Mouse (Mus musculus): ENCODE results near the gene Nav1. TPM values are rescaled to one million over a fixed set of nuclear protein-coding genes. Genes with fewer than 3 reads are reported as not detected.

The Nav1 gene
- polyA plus RNA-seq, 1 experiment: 7.8 TPM

- Histone ChIP-seq H3K27ac (replicated peaks; ENCODE audit: low read depth, low read length) (no peak overlapping the region), H3K4me3 (ENCODE audit: insufficient read depth, low read depth, low read length) (no peak overlapping the region), H3K4me1 (ENCODE audit: control insufficient read depth, insufficient read depth, insufficient read length, low read length) (peaks cover 65% of the 10 kb centered on the region)
These were observed 92.0 kb downstream of the Nav1 start for GRCm38 (mm10) chr1:135514913-135515632.

GRCm38 (mm10) chr1:135514046-135514445, 93.0 kb downstream of the Nav1 start:
- Histone ChIP-seq H3K4me1 (ENCODE audit: control insufficient read depth, insufficient read depth, insufficient read length, low read length) (peaks cover 71% of the 10 kb centered on the region), H3K4me3 (ENCODE audit: insufficient read depth, low read depth, low read length) (no peak overlapping the region), H3K27ac (replicated peaks; ENCODE audit: low read depth, low read length) (peak overlapping the region; percentile 79)

- Histone ChIP-seq H3K4me1 (ENCODE audit: control insufficient read depth, insufficient read depth, insufficient read length, low read length) (peaks cover 77% of the 10 kb centered on the region), H3K27ac (replicated peaks; ENCODE audit: low read depth, low read length) (0 out of 2 replicates have a peak overlapping the region, but pooled peaks have one; percentile 45), H3K4me3 (ENCODE audit: insufficient read depth, low read depth, low read length) (no peak overlapping the region)
These were observed 93.6 kb downstream of the Nav1 start for GRCm38 (mm10) chr1:135513464-135513863.

GRCm38 (mm10) chr1:135510346-135510977, 96.6 kb downstream of the Nav1 start:
- Histone ChIP-seq H3K4me1 (ENCODE audit: control insufficient read depth, insufficient read depth, insufficient read length, low read length) (peaks cover 54% of the 10 kb centered on the region), H3K27ac (replicated peaks; ENCODE audit: low read depth, low read length) (no peak overlapping the region), H3K4me3 (ENCODE audit: insufficient read depth, low read depth, low read length) (peak overlapping the region; percentile 66)

- peak overlapping the region; percentile 66 for H3K4me3 ChIP-seq (ENCODE audit: insufficient read depth, low read depth, low read length)
- no peak overlapping the region for H3K27ac ChIP-seq (replicated peaks; ENCODE audit: low read depth, low read length)
- peaks cover 45% of the 10 kb centered on the region for H3K4me1 ChIP-seq (ENCODE audit: control insufficient read depth, insufficient read depth, insufficient read length, low read length)
These were observed 97.7 kb downstream of the Nav1 start for GRCm38 (mm10) chr1:135509145-135510084.

GRCm38 (mm10) chr1:135508349-135508634, 98.8 kb downstream of the Nav1 start:
- H3K4me3 ChIP-seq (ENCODE audit: insufficient read depth, low read depth, low read length): no peak overlapping the region
- peaks cover 34% of the 10 kb centered on the region for H3K4me1 ChIP-seq (ENCODE audit: control insufficient read depth, insufficient read depth, insufficient read length, low read length)
- no peak overlapping the region for H3K27ac ChIP-seq (replicated peaks; ENCODE audit: low read depth, low read length)

- Histone ChIP-seq H3K27ac (replicated peaks; ENCODE audit: low read depth, low read length) (no peak overlapping the region), H3K4me3 (ENCODE audit: insufficient read depth, low read depth, low read length) (no peak overlapping the region), H3K4me1 (ENCODE audit: control insufficient read depth, insufficient read depth, insufficient read length, low read length) (peaks cover 29% of the 10 kb centered on the region)
These were observed 99.3 kb downstream of the Nav1 start for GRCm38 (mm10) chr1:135507572-135508348.

- peaks cover 12% of the 10 kb centered on the region; the same call in 1 of the 2 replicates for H3K4me1 ChIP-seq (ENCODE audit: control insufficient read depth, insufficient read depth, insufficient read length, low read length)
These were observed 101.6 kb downstream of the Nav1 start for GRCm38 (mm10) chr1:135505499-135505898.

GRCm38 (mm10) chr1:135503436-135503835, 103.7 kb downstream of the Nav1 start:
- Histone ChIP-seq H3K4me1 (ENCODE audit: control insufficient read depth, insufficient read depth, insufficient read length, low read length) (no peaks in the 10 kb centered on the region), H3K4me3 (ENCODE audit: insufficient read depth, low read depth, low read length) (no peak overlapping the region), H3K27ac (replicated peaks; ENCODE audit: low read depth, low read length) (no peak overlapping the region)

More at GRCm38 (mm10) chr1:135505499-135505898, 101.6 kb downstream of the Nav1 start:
- no peak overlapping the region for H3K27ac ChIP-seq (replicated peaks; ENCODE audit: low read depth, low read length)
- no peak overlapping the region for H3K4me3 ChIP-seq (ENCODE audit: insufficient read depth, low read depth, low read length)

GRCm38 (mm10) chr1:135502750-135503149, 104.3 kb downstream of the Nav1 start:
- no peak overlapping the region for H3K4me3 ChIP-seq (ENCODE audit: insufficient read depth, low read depth, low read length)
- no peaks in the 10 kb centered on the region for H3K4me1 ChIP-seq (ENCODE audit: control insufficient read depth, insufficient read depth, insufficient read length, low read length)
- H3K27ac ChIP-seq (replicated peaks; ENCODE audit: low read depth, low read length): no peak overlapping the region

GRCm38 (mm10) chr1:135502135-135502534, 105.0 kb downstream of the Nav1 start:
- Histone ChIP-seq H3K4me1 (ENCODE audit: control insufficient read depth, insufficient read depth, insufficient read length, low read length) (no peaks in the 10 kb centered on the region), H3K4me3 (ENCODE audit: insufficient read depth, low read depth, low read length) (no peak overlapping the region), H3K27ac (replicated peaks; ENCODE audit: low read depth, low read length) (no peak overlapping the region)

GRCm38 (mm10) chr1:135498455-135499358, 108.4 kb downstream of the Nav1 start:
- no peak overlapping the region for H3K4me3 ChIP-seq (ENCODE audit: insufficient read depth, low read depth, low read length)
- no peaks in the 10 kb centered on the region for H3K4me1 ChIP-seq (ENCODE audit: control insufficient read depth, insufficient read depth, insufficient read length, low read length)
- no peak overlapping the region for H3K27ac ChIP-seq (replicated peaks; ENCODE audit: low read depth, low read length)

GRCm38 (mm10) chr1:135495048-135495447, 112.0 kb downstream of the Nav1 start:
- Histone ChIP-seq H3K27ac (replicated peaks; ENCODE audit: low read depth, low read length) (no peak overlapping the region), H3K4me3 (ENCODE audit: insufficient read depth, low read depth, low read length) (no peak overlapping the region), H3K4me1 (ENCODE audit: control insufficient read depth, insufficient read depth, insufficient read length, low read length) (no peaks in the 10 kb centered on the region; the same call in 1 of the 2 replicates)

GRCm38 (mm10) chr1:135493862-135494261, 113.2 kb downstream of the Nav1 start:
- H3K4me1 ChIP-seq (ENCODE audit: control insufficient read depth, insufficient read depth, insufficient read length, low read length): no peaks in the 10 kb centered on the region; the same call in 1 of the 2 replicates

More at GRCm38 (mm10) chr1:135493862-135494261, 113.2 kb downstream of the Nav1 start:
- H3K4me3 ChIP-seq (ENCODE audit: insufficient read depth, low read depth, low read length): no peak overlapping the region
- no peak overlapping the region for H3K27ac ChIP-seq (replicated peaks; ENCODE audit: low read depth, low read length)

All from brown adipose tissue, adult 24 weeks (tissue).